Mouse (Mus musculus): ENCODE results near the gene Ndufb7. TPM values are rescaled to one million over a fixed set of nuclear protein-coding genes. Genes with fewer than 3 reads are reported as not detected.
"Not testable (repeated sequence)": the region's sequence is repeated elsewhere in the genome, so short reads cannot be mapped to it uniquely, and the experiment has no call there.

Ndufb7 gene
- 290 and 291 TPM in 2 replicates for polyA plus RNA-seq (2016; fragmentation: Nextera tagmentation; extraction: Ambion mirVana)

- Histone ChIP-seq H3K4me1 (peaks cover 70% of the 10 kb centered on the region), H3K36me3 (peaks cover 27% of the 10 kb centered on the region), H3K27me3 (replicated peaks) (no peaks in the 10 kb centered on the region), H3K9ac (peak within 1 kb of the TSS; percentile 80), H3K27ac (peak within 1 kb of the TSS; percentile 76), H3K4me2 (peak within 1 kb of the TSS; percentile 89), H3K4me3 (peak within 1 kb of the TSS; percentile 80), H3K9me3 (replicated peaks) (no peaks in the 10 kb centered on the region)
- WGBS (ENCODE audit: insufficient replicate concordance), result under 1% methylated on average over 48 of the region's 48 CpGs
- peak; percentile 82 for ATAC-seq
These were observed at the start of gene Ndufb7 for GRCm38 (mm10) chr8:83566469-83567395. Gene Ndufb7, plus strand, starts transcription at chr8:83566671.

- WGBS (ENCODE audit: insufficient replicate concordance), result 55% methylated on average over 3 of the region's 3 CpGs
- no peak for ATAC-seq
- H3K4me1 ChIP-seq, result no peaks in the 10 kb centered on the region
These were observed 46.0 kb upstream of the Ndufb7 start for GRCm38 (mm10) chr8:83520432-83520831.

GRCm38 (mm10) chr8:83520907-83521306 is 45.6 kb upstream of the Ndufb7 start:
- not testable (repeated sequence) for H3K36me3 ChIP-seq; ATAC-seq; H3K4me1 ChIP-seq; H3K4me3 ChIP-seq; H3K9ac ChIP-seq; H3K9me3 ChIP-seq (replicated peaks); H3K27ac ChIP-seq; H3K27me3 ChIP-seq (replicated peaks); H3K4me2 ChIP-seq
- WGBS (ENCODE audit: insufficient replicate concordance), result 59% methylated on average over 3 of the region's 3 CpGs

More at GRCm38 (mm10) chr8:83520432-83520831, 46.0 kb upstream of the Ndufb7 start:
- Histone ChIP-seq H3K27me3 (replicated peaks) (no peaks in the 10 kb centered on the region), H3K27ac (no peak overlapping the region), H3K4me3 (no peak overlapping the region), H3K4me2 (no peak overlapping the region), H3K9ac (no peak overlapping the region), H3K36me3 (no peaks in the 10 kb centered on the region), H3K9me3 (replicated peaks) (no peaks in the 10 kb centered on the region)

GRCm38 (mm10) chr8:83521310-83521709 is 45.2 kb upstream of the Ndufb7 start:
- Histone ChIP-seq H3K4me1 (no peaks in the 10 kb centered on the region), H3K36me3 (no peaks in the 10 kb centered on the region), H3K4me3 (no peak overlapping the region), H3K27ac (no peak overlapping the region), H3K27me3 (replicated peaks) (no peaks in the 10 kb centered on the region), H3K9ac (no peak overlapping the region), H3K9me3 (replicated peaks) (no peaks in the 10 kb centered on the region), H3K4me2 (no peak overlapping the region)
- 18% methylated on average over 1 of the region's 1 CpGs for WGBS (ENCODE audit: insufficient replicate concordance)
- ATAC-seq, result no peak

- WGBS (ENCODE audit: insufficient replicate concordance), result 59% methylated on average over 2 of the region's 2 CpGs
These were observed 31.7 kb upstream of the Ndufb7 start for GRCm38 (mm10) chr8:83534802-83535201.

GRCm38 (mm10) chr8:83535736-83536135 is 30.7 kb upstream of the Ndufb7 start, which contains the start of gene Olfr370:
Gene Olfr370, plus strand, starts transcription at chr8:83535780.
- no peaks in the 10 kb centered on the region for H3K36me3 ChIP-seq
- no peak within 1 kb of the TSS for H3K9ac ChIP-seq
- no peak for ATAC-seq
- H3K4me3 ChIP-seq, result no peak within 1 kb of the TSS
- WGBS (ENCODE audit: insufficient replicate concordance), result 44% methylated on average over 3 of the region's 3 CpGs
- H3K27ac ChIP-seq, result no peak within 1 kb of the TSS
- H3K4me2 ChIP-seq, result no peak within 1 kb of the TSS
- H3K27me3 ChIP-seq (replicated peaks), result no peaks in the 10 kb centered on the region
- no peaks in the 10 kb centered on the region for H3K9me3 ChIP-seq (replicated peaks)
- no peaks in the 10 kb centered on the region for H3K4me1 ChIP-seq

More at GRCm38 (mm10) chr8:83534802-83535201, 31.7 kb upstream of the Ndufb7 start:
- ATAC-seq, result no peak
- Histone ChIP-seq H3K4me1 (no peaks in the 10 kb centered on the region), H3K27me3 (replicated peaks) (no peaks in the 10 kb centered on the region), H3K9ac (no peak overlapping the region), H3K4me2 (no peak overlapping the region), H3K4me3 (no peak overlapping the region), H3K9me3 (replicated peaks) (no peaks in the 10 kb centered on the region), H3K27ac (no peak overlapping the region), H3K36me3 (no peaks in the 10 kb centered on the region)

GRCm38 (mm10) chr8:83562669-83563068 is 3.8 kb upstream of the Ndufb7 start:
- peaks cover 53% of the 10 kb centered on the region for H3K4me1 ChIP-seq
- H3K4me2 ChIP-seq, result peak overlapping the region; percentile 49
- no peaks in the 10 kb centered on the region for H3K36me3 ChIP-seq
- WGBS (ENCODE audit: insufficient replicate concordance), result 33% methylated on average over 3 of the region's 3 CpGs
- peak; percentile 59 for ATAC-seq
- H3K27ac ChIP-seq, result peak overlapping the region; percentile 49; the same call in 1 of the 2 replicates
- H3K4me3 ChIP-seq, result no peak overlapping the region
- H3K9me3 ChIP-seq (replicated peaks), result no peaks in the 10 kb centered on the region
- peak overlapping the region; percentile 22 for H3K9ac ChIP-seq
- H3K27me3 ChIP-seq (replicated peaks), result no peaks in the 10 kb centered on the region

GRCm38 (mm10) chr8:83563246-83563645 is 3.2 kb upstream of the Ndufb7 start:
- no peaks in the 10 kb centered on the region for H3K9me3 ChIP-seq (replicated peaks)
- H3K4me1 ChIP-seq, result peaks cover 59% of the 10 kb centered on the region
- no peaks in the 10 kb centered on the region for H3K27me3 ChIP-seq (replicated peaks)
- peak overlapping the region; percentile 49 for H3K4me2 ChIP-seq
- no peak for ATAC-seq
- H3K9ac ChIP-seq, result no peak overlapping the region
- H3K27ac ChIP-seq, result 0 out of 2 replicates have a peak overlapping the region, but pooled peaks have one; percentile 49
- 72% methylated on average over 4 of the region's 4 CpGs for WGBS (ENCODE audit: insufficient replicate concordance)
- H3K4me3 ChIP-seq, result no peak overlapping the region
- no peaks in the 10 kb centered on the region for H3K36me3 ChIP-seq

GRCm38 (mm10) chr8:83565731-83566375 is 618 bp upstream of the Ndufb7 start:
- Histone ChIP-seq H3K9ac (no peak overlapping the region), H3K4me2 (peak overlapping the region; percentile 89), H3K4me3 (peak overlapping the region; percentile 80; the same call in 1 of the 2 replicates), H3K36me3 (peaks cover 19% of the 10 kb centered on the region), H3K4me1 (peaks cover 72% of the 10 kb centered on the region), H3K9me3 (replicated peaks) (no peaks in the 10 kb centered on the region), H3K27me3 (replicated peaks) (no peaks in the 10 kb centered on the region), H3K27ac (peak overlapping the region; percentile 39)
- peak; percentile 47 for ATAC-seq
- WGBS (ENCODE audit: insufficient replicate concordance), result 70% methylated on average over 9 of the region's 9 CpGs

- WGBS (ENCODE audit: insufficient replicate concordance), result 41% methylated on average over 3 of the region's 3 CpGs
- Histone ChIP-seq H3K27me3 (replicated peaks) (no peaks in the 10 kb centered on the region), H3K36me3 (peaks cover 37% of the 10 kb centered on the region), H3K4me1 (peaks cover 65% of the 10 kb centered on the region), H3K4me3 (peak overlapping the region; percentile 80), H3K4me2 (peak overlapping the region; percentile 89), H3K27ac (peak overlapping the region; percentile 76; the same call in 1 of the 2 replicates), H3K9ac (peak overlapping the region; percentile 80), H3K9me3 (replicated peaks) (no peaks in the 10 kb centered on the region)
- ATAC-seq, result no peak
These were observed 1.2 kb downstream of the Ndufb7 start for GRCm38 (mm10) chr8:83567668-83568067.

GRCm38 (mm10) chr8:83568128-83568527 is 1.7 kb downstream of the Ndufb7 start:
- WGBS (ENCODE audit: insufficient replicate concordance), result 70% methylated on average over 5 of the region's 5 CpGs
- Histone ChIP-seq H3K9me3 (replicated peaks) (no peaks in the 10 kb centered on the region), H3K4me2 (peak overlapping the region; percentile 89), H3K27me3 (replicated peaks) (no peaks in the 10 kb centered on the region), H3K4me3 (peak overlapping the region; percentile 80), H3K9ac (peak overlapping the region; percentile 80), H3K36me3 (peaks cover 41% of the 10 kb centered on the region), H3K27ac (no peak overlapping the region), H3K4me1 (peaks cover 65% of the 10 kb centered on the region)
- ATAC-seq, result no peak

GRCm38 (mm10) chr8:83568755-83569154 is 2.3 kb downstream of the Ndufb7 start:
- Histone ChIP-seq H3K4me3 (no peak overlapping the region), H3K27me3 (replicated peaks) (no peaks in the 10 kb centered on the region), H3K4me2 (0 out of 2 replicates have a peak overlapping the region, but pooled peaks have one; percentile 89), H3K9ac (no peak overlapping the region), H3K27ac (no peak overlapping the region), H3K4me1 (peaks cover 65% of the 10 kb centered on the region), H3K9me3 (replicated peaks) (no peaks in the 10 kb centered on the region), H3K36me3 (peaks cover 48% of the 10 kb centered on the region)
- 66% methylated on average over 5 of the region's 5 CpGs for WGBS (ENCODE audit: insufficient replicate concordance)
- no peak for ATAC-seq
